Mouse (Mus musculus): ENCODE data around the gene Abca12.

Gene Abca12

DNA sequence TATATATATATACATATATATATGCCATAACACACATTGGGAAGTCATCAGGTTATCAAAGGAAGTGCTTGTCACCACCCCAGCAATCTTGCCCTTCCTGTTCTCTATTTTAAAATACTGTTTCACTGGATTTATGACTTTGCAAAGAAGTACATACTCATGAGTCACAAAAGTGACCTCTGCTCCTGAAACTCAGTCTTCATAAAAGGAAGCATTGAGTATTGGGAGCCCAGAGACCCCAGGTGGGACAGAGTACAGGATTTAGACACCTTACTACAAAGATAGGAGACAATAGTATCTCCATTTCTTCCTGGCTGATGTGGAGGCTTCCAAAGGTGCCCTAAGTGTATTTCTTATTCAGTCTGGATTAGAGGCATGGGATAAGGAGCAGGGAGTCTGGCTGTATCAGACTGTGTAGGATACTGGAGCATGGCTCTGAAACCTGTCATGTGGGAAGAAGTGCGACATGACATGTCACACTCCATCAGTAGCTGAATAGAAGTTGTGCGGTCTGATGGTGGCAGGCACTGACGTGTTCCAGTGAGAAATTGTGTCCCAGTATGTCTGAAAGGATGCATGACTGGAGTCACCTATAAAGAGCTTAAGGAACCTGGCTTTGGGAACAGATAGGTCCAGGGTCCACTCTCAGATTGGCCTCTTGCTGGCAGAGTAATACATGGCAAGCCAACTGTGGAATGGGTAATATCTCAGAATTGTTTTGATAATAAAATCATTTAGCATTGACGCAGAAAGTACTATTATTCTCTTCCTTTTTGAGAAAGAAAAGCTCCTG is 76.0 kb downstream of the Abca12 start:
- DNase-seq (ENCODE audit: low read depth) = no peak

GRCm38 (mm10) chr1:71330349-71330748 is 84.4 kb downstream of the Abca12 start:
- no peak for DNase-seq (ENCODE audit: low read depth)

GRCm38 (mm10) chr1:71312171-71312570 is 102.5 kb downstream of the Abca12 start:
- DNase-seq (ENCODE audit: low read depth) = no peak

DNA sequence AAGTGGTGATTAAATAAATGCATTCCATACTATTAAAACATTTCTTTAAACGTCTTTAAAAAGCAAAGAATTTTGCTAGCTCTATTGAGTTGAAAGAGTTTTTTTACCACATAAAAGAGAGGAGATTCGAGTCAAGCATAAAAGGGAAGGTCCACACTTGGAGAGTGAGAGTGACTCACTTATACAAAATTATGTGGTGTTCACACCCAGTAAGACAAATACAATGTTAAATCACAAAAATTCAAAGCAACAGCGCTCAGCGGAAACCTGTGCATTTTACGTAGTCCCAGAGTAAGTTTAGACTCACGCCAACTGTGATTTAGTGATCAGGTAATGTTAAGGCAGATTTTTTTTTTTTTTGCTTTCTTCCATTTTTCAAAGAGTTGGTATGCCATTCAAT is 104.1 kb downstream of the Abca12 start:
- DNase-seq (ENCODE audit: low read depth) = no peak

DNA sequence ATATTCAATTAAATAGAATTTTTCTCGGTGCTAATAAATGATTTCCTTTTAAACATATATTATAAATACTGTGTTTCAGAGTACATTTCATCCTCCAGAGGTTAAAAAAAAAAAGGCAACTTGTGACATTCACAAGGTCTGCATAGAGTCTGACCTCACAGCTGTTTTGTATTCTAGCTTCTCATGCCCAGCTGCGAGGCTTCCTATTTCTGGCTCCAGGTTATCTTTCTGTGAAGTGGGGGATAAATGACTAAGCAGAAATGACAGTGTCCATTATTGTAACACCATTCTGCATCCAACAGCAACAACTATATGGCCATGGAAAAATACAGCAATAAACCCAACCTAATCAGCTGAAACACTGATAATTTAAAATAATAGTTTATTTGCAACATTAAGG is 107.3 kb downstream of the Abca12 start:
- no peak for DNase-seq (ENCODE audit: low read depth)

GRCm38 (mm10) chr1:71306196-71306595 is 108.5 kb downstream of the Abca12 start:
- no peak for DNase-seq (ENCODE audit: low read depth)

DNA sequence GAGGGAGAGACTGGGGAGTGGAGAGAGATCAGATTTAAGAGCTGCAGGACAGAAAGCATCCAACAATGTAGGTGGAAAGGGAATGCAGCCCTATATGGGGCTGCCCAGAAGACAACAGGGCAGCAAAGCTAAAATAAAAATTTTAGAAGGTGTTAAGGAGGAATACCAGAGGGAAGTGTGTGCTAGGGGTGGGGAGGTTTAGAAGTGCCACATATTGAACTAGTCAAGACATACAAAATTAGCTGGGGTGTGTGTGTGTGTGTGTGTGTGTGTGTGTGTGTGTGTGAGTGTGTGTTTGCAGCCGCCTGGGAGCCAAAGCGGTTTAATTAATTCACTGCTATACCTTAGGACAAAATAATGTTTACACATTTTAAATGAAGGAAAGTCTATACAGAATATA is 110.1 kb downstream of the Abca12 start:
- DNase-seq (ENCODE audit: low read depth) = no peak

DNA sequence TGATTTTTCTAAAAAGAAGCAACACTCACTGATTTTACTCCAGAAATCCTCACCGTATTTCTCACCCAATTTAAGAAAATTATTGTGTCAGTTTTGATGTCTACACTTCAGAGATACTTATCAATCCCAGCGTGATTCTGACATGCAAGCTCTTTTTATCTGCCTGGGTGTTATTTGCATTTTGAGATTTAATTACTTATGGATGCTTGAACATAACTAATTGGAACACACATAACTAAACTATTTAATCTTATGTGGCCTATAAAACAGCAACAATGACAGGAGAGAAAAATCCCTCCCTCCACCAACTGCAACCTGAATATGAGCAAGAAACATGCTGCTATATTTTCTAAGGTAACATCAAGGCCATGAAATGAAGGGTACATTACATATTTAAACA is 117.7 kb downstream of the Abca12 start:
- no peak for DNase-seq (ENCODE audit: low read depth)

DNA sequence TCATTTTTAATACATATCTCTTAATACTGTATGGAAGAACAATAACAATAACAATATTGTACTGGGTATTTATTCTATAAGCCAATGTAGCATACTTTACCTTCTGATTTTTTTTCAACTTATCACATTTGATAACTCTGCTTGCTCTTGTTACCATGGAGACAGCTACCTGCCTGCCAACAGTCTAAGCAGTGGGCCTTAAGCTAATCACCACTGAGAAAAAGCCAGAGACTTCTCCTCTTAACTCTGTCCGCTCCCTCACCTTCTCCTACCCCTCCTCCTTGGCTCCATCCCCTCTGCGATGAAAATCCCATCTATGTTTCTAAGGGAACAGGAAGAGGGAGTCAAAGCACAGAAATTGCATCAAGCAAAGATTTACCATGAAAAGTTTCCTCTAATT is 118.1 kb downstream of the Abca12 start:
- DNase-seq (ENCODE audit: low read depth) = no peak

DNA sequence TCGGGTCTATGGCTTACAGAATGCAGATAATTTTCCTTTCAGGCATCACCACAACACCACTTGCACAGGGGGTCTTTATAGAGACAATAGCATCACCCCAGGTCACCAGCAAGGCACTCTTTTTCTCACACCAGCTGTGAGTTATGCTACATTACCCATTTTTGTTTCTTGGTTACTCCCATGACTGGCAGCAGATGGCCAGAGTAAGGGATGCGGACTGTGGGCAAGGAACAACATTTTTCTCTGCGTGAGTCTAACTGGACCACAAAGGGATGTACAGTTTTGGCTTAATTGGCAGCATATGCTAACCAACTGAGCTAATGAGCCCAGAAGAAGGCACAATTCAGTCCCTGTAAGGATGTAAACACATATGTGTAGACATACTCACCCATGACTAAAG is 122.8 kb downstream of the Abca12 start:
- DNase-seq (ENCODE audit: low read depth) = no peak

GRCm38 (mm10) chr1:71289511-71289910 is 125.2 kb downstream of the Abca12 start:
- peak; percentile 13 for DNase-seq (ENCODE audit: low read depth)

- DNase-seq (ENCODE audit: low read depth) = no peak
These were observed 137.8 kb downstream of the Abca12 start for GRCm38 (mm10) chr1:71276940-71277339.

DNA sequence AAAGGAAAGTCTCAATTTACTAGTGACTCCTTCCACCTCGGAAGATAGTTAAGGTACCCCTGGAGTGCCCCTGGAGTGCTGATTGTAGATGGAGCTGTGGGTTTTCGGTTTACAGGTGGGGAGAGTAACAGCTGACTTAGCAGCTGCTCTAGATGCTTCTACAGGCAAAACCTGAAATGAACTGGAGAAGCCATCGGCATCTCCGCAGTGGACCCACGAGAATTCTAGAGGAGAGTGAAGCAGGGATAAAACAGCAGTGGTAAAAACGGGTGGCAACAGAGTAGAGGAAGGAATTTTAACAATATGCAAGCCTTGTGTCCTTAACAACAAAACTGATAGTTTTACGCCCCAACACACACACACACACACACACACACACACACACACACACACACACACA is 142.2 kb downstream of the Abca12 start:
- no peak for DNase-seq (ENCODE audit: low read depth)

- no peak for DNase-seq (ENCODE audit: low read depth)
These were observed 142.6 kb downstream of the Abca12 start for GRCm38 (mm10) chr1:71272077-71272476.

DNA sequence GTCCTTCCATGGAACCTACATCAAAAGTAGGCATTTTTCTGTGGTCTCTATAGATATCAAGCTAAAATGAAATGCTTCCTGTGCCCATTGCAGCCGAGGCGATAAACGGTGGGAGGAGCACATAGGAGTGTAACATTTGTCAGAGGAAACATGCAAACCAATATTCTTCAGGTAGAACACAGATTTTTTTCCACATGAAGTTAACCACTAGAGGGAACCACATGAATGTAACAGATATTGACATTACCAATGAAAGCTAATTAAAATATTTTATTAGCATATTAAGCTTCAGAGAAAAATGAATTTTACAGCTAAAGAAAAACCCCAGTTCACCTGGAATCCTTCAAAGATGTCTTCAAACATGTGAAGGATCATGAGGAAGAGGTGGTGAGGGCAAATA is 144.6 kb downstream of the Abca12 start:
- DNase-seq (ENCODE audit: low read depth) = no peak

DNA sequence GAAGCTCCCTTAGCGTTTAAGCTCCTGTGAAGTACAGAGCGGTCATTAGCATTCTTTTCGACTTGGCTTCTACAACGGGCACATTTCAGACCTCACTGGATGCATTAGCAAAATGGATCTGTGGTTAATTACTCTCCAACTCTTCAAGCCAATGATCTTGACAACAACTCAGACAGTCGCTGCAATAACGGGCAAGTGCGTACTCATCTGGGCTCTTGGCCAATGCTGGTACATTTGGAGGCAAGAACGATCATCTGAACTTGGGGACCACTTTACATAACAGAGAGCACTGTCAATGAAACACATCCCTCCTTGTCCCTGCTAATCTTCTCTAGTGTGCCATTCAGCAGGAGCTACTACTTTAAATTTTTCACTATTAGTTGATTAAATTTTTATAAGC is 148.1 kb downstream of the Abca12 start:
- DNase-seq (ENCODE audit: low read depth) = no peak

DNA sequence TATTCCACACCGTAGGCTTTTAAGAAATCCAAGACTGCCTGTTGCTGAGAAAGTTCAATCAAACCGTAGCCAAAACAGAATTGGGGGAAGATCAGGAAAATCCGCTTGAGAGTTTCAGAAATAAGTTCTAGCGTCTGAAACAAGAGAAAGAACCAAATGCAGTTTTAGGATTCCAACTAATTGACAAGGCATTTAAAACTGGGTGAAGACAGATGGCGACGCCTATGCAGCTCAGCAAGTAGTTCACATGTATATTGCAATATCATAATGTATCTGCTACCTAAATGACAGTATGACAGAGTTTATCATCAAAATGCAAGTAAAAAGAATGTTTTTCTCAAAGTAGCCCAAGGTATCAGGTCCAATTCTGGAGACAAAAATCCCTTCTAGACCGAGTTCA is 151.2 kb downstream of the Abca12 start:
- no peak for DNase-seq (ENCODE audit: low read depth)

DNA sequence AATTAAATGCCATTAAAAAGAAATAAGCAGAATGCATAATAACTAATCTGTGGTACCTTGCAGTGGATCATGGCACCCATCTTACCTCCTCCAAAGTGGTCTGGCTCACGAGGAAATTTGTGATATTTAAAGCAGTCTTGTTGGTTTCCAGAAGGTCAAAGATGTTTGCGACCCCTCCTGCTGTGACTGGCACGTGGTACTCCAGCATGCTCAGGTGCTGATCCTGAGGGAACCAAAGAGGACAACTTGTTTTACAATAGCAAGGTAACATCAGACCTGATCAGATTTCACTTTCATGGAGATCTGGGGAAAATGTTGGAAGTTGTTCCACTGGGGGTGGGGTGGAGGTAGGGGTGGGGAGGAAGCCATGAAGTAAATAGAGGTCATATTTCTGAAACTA is 170.1 kb downstream of the Abca12 start:
- no peak for DNase-seq (ENCODE audit: low read depth)

DNA sequence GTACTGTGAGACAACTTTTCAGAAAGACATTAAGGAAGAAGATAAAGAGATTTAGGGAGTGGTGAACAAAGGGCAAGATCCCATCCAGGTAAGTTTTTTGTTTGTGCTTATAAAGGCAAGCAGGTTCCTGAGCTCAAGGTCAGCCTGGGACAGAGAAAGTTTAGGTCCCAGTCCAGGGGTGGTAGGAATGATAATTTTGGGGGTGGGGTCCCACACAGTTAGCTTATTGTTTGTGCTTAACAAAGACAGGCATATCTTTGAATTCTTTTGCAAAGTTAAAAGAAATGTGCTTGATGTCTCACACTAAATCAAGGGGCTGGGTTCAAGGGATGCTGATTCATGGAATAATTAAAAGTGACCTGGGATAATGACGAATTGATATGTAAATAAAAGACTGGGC is 173.3 kb downstream of the Abca12 start:
- DNase-seq (ENCODE audit: low read depth) = no peak

GRCm38 (mm10) chr1:71239586-71239985 is 175.1 kb downstream of the Abca12 start:
- DNase-seq (ENCODE audit: low read depth) = no peak

- no peak for DNase-seq (ENCODE audit: low read depth)
These were observed 179.4 kb downstream of the Abca12 start for GRCm38 (mm10) chr1:71235335-71235734.

DNA sequence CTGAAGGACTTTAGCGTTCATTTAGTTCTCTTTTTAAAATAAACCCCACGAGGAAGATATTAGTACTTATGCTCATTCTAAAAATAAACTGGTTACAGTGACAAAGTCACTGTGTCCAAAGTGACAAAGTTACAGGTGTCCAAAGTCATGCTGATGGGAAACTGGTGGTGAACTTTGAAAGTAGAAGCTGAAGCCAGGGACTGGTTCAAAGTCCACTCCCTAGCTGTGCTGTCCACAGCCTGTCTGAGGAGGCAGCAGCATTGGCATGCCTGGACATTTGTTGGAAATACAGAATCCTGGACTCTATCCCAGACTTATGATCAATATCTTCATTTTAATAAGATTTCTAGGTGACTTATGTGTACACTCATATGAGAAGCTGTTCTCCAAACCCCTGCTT is 183.5 kb downstream of the Abca12 start:
- no peak for DNase-seq (ENCODE audit: low read depth)

GRCm38 (mm10) chr1:71203581-71203980 is 211.1 kb downstream of the Abca12 start:
- DNase-seq (ENCODE audit: low read depth) = no peak

GRCm38 (mm10) chr1:71196191-71196590 is 218.5 kb downstream of the Abca12 start:
- DNase-seq (ENCODE audit: low read depth) = no peak

Data from fibroblast of lung, adult 2 months (primary cell).